Mouse (Mus musculus) liver, embryonic 11.5 days (tissue): ENCODE results near the gene Gmds. TPM values are rescaled to one million over a fixed set of nuclear protein-coding genes. Genes with fewer than 3 reads are reported as not detected.

Experiments used
- ATAC-seq: fragments of 200-750 bp; cut with Nextera tagmentation; replicated peaks from 2 replicates; pipeline ENCODE4 v1.8.0; 2017; ENCODE audit warnings: moderate number of reproducible peaks, mild to moderate bottlenecking, moderate TSS enrichment, moderate library complexity; ENCODE audit not compliant: low FRiP score
- DNase-seq: peaks from one replicate; pipeline ENCODE4 v3.0.0-alpha.2; 2017; ENCODE audit warnings: low spot score
- H3K27ac ChIP-seq: fragments of 300-500 bp; sonication (generic); 2 replicates; pipeline ENCODE4 v1.5.1; 2014; ENCODE audit warnings: mild to moderate bottlenecking, low read depth, low read length, control low read depth
- H3K27me3 ChIP-seq: fragments of 300-500 bp; sonication (generic); replicated peaks from 2 replicates; pipeline ENCODE4 v1.6.1; 2014; ENCODE audit warnings: low read length, mixed read lengths; ENCODE audit not compliant: control insufficient read depth, insufficient read depth
- H3K36me3 ChIP-seq: fragments of 300-500 bp; sonication (generic); 2 replicates; pipeline ENCODE4 v1.6.1; 2014; ENCODE audit warnings: mild to moderate bottlenecking, low read length, moderate library complexity, mixed read lengths; ENCODE audit not compliant: control insufficient read depth, insufficient read depth
- H3K4me1 ChIP-seq: fragments of 300-500 bp; sonication (generic); replicated peaks from 2 replicates; pipeline ENCODE4 v1.6.1; 2014; ENCODE audit warnings: low read length, mixed read lengths; ENCODE audit not compliant: control insufficient read depth, insufficient read depth
- H3K4me2 ChIP-seq: fragments of 300-500 bp; sonication (generic); 2 replicates; pipeline ENCODE4 v1.6.1; 2014; ENCODE audit warnings: mild to moderate bottlenecking, control low read depth, moderate library complexity
- H3K4me3 ChIP-seq: fragments of 300-500 bp; sonication (generic); 2 replicates; pipeline ENCODE4 v1.5.1; 2014; ENCODE audit warnings: low read depth, low read length, control low read depth
- H3K9ac ChIP-seq: fragments of 300-500 bp; sonication (generic); 2 replicates; pipeline ENCODE4 v1.6.1; 2014; ENCODE audit warnings: low read depth, low read length, control low read depth
- H3K9me3 ChIP-seq: fragments of 300-500 bp; sonication (generic); 2 replicates; pipeline ENCODE4 v1.6.1; 2016; ENCODE audit warnings: low read length, inconsistent platforms, mixed read lengths; ENCODE audit not compliant: control insufficient read depth
- WGBS: fragments of 180-500 bp; shearing (Covaris S2); extraction: QIAGEN DNeasy Blood & Tissue Kit; methylation state at CpG from one replicate; pipeline ENCODE4 v1.1.7; 2014; 5-methylcytosine and 5-hydroxymethylcytosine counted together
- polyA plus RNA-seq: library from polyadenylated mRNA; unstranded; fragments of >200 nt; fragmentation: Nextera tagmentation; extraction: Ambion mirVana; gene quantifications from 2 replicates; pipeline ENCODE4 v1.2.1, GENCODE M21; 2014

The Gmds gene
- polyA plus RNA-seq, 1 experiment from 2014 or later: 19.7 TPM

- Histone ChIP-seq H3K36me3 (no peaks in the 10 kb centered on the region), H3K9ac (no peak overlapping the region), H3K27ac (no peak overlapping the region), H3K9me3 (no peaks in the 10 kb centered on the region), H3K4me3 (no peak overlapping the region), H3K4me1 (no peaks in the 10 kb centered on the region), H3K27me3 (no peaks in the 10 kb centered on the region), H3K4me2 (no peak overlapping the region)
- ATAC-seq (0 out of 2 replicates have a peak, but pooled peaks have one; percentile 45), DNase-seq (no peak)
- 80% methylated on average over 4 of the region's 4 CpGs for WGBS
Measured at GRCm38 (mm10) chr13:32018518-32019255, 319.9 kb downstream of the Gmds start.

GRCm38 (mm10) chr13:32008802-32009201, 329.7 kb downstream of the Gmds start:
- H3K36me3 ChIP-seq: no peaks in the 10 kb centered on the region
- no peaks in the 10 kb centered on the region for H3K4me1 ChIP-seq
- H3K4me3 ChIP-seq: no peak overlapping the region
- 30% methylated on average over 4 of the region's 4 CpGs for WGBS
- no peaks in the 10 kb centered on the region for H3K27me3 ChIP-seq
- DNase-seq (no peak), ATAC-seq (no peak)
- H3K27ac ChIP-seq: no peak overlapping the region
- H3K9me3 ChIP-seq: no peaks in the 10 kb centered on the region
- H3K4me2 ChIP-seq: no peak overlapping the region
- H3K9ac ChIP-seq: no peak overlapping the region

GRCm38 (mm10) chr13:32008116-32008641, 330.4 kb downstream of the Gmds start:
- DNase-seq: no peak
- no peak for ATAC-seq
- H3K9me3 ChIP-seq: no peaks in the 10 kb centered on the region
- H3K4me1 ChIP-seq: no peaks in the 10 kb centered on the region
- H3K36me3 ChIP-seq: no peaks in the 10 kb centered on the region
- no peaks in the 10 kb centered on the region for H3K27me3 ChIP-seq
- H3K27ac ChIP-seq: no peak overlapping the region
- H3K9ac ChIP-seq: no peak overlapping the region
- H3K4me2 ChIP-seq: no peak overlapping the region
- 63% methylated on average over 7 of the region's 7 CpGs for WGBS
- H3K4me3 ChIP-seq: no peak overlapping the region

GRCm38 (mm10) chr13:31993391-31993790, 345.1 kb downstream of the Gmds start:
- H3K9me3 ChIP-seq: no peaks in the 10 kb centered on the region
- no peak overlapping the region for H3K9ac ChIP-seq
- no peaks in the 10 kb centered on the region for H3K27me3 ChIP-seq
- 83% methylated on average over 4 of the region's 4 CpGs for WGBS
- H3K4me3 ChIP-seq: no peak overlapping the region
- no peaks in the 10 kb centered on the region for H3K4me1 ChIP-seq
- DNase-seq (no peak), ATAC-seq (no peak)
- H3K36me3 ChIP-seq: no peaks in the 10 kb centered on the region
- no peak overlapping the region for H3K27ac ChIP-seq
- H3K4me2 ChIP-seq: no peak overlapping the region

GRCm38 (mm10) chr13:31992409-31993201, 345.9 kb downstream of the Gmds start:
- no peaks in the 10 kb centered on the region for H3K27me3 ChIP-seq
- no peak overlapping the region for H3K9ac ChIP-seq
- no peaks in the 10 kb centered on the region for H3K9me3 ChIP-seq
- H3K27ac ChIP-seq: peak overlapping the region; percentile 38; the same call in 1 of the 2 replicates
- H3K4me3 ChIP-seq: no peak overlapping the region
- no peak; the same call in 1 of the 2 replicates for ATAC-seq
- H3K36me3 ChIP-seq: no peaks in the 10 kb centered on the region
- no peak overlapping the region for H3K4me2 ChIP-seq
- H3K4me1 ChIP-seq: no peaks in the 10 kb centered on the region
- WGBS: 50% methylated on average over 12 of the region's 12 CpGs
- DNase-seq: no peak

GRCm38 (mm10) chr13:31981198-31981597, 357.3 kb downstream of the Gmds start:
- no peak for DNase-seq
- H3K4me3 ChIP-seq: no peak overlapping the region
- H3K36me3 ChIP-seq: no peaks in the 10 kb centered on the region
- no peak overlapping the region for H3K9ac ChIP-seq
- 81% methylated on average over 1 of the region's 1 CpGs for WGBS
- no peak overlapping the region for H3K27ac ChIP-seq
- H3K9me3 ChIP-seq: no peaks in the 10 kb centered on the region
- H3K4me1 ChIP-seq: no peaks in the 10 kb centered on the region
- ATAC-seq: no peak
- H3K4me2 ChIP-seq: no peak overlapping the region
- no peaks in the 10 kb centered on the region for H3K27me3 ChIP-seq

- Histone ChIP-seq H3K27me3 (no peaks in the 10 kb centered on the region), H3K4me3 (no peak overlapping the region), H3K9ac (no peak overlapping the region), H3K9me3 (no peaks in the 10 kb centered on the region), H3K4me1 (no peaks in the 10 kb centered on the region), H3K27ac (no peak overlapping the region), H3K4me2 (no peak overlapping the region), H3K36me3 (no peaks in the 10 kb centered on the region)
- no peak for ATAC-seq
- no peak for DNase-seq
- 90% methylated on average over 7 of the region's 7 CpGs for WGBS
Measured at GRCm38 (mm10) chr13:31978126-31978525, 360.4 kb downstream of the Gmds start.

- Histone ChIP-seq H3K9ac (no peak overlapping the region), H3K27me3 (no peaks in the 10 kb centered on the region), H3K4me1 (no peaks in the 10 kb centered on the region), H3K4me2 (no peak overlapping the region), H3K36me3 (no peaks in the 10 kb centered on the region), H3K27ac (no peak overlapping the region), H3K4me3 (no peak overlapping the region), H3K9me3 (no peaks in the 10 kb centered on the region)
- DNase-seq: no peak
- WGBS: 53% methylated on average over 3 of the region's 3 CpGs
- ATAC-seq: no peak
Measured at GRCm38 (mm10) chr13:31974751-31975479, 363.6 kb downstream of the Gmds start.
